Comparison of ENCODE assay signal across 9 mouse cellular contexts in genomic region chr16:38399076-38399475, GRCm38 (mm10). TPM values are rescaled to one million over a fixed set of nuclear protein-coding genes. Genes with fewer than 3 reads are reported as not detected.
A peak's percentile ranks its signal among the peaks of the same experiment; 100 is the strongest.
DNase-seq lines count a peak whose midpoint lies in the region; ATAC-seq lines count a peak whose summit lies in the region.
"Had no signal": no experiment of that assay in that cellular context is flagged by ENCODE, and none has a peak within 500 bp of the region (broad histone marks: within the 10 kb centered on the region; RNA-seq: fewer than 3 reads in every experiment).

No protein-coding gene starts in this region.

- H3K4me2 ChIP-seq in lung, embryonic 16.5 days (ENCODE audit: low read depth, low read length) = peak overlapping the region; percentile 53
- peak overlapping the region; percentile 51 for H3K4me2 ChIP-seq in forebrain, embryonic 15.5 days (replicated peaks)
- H3K4me2 ChIP-seq in liver, embryonic 15.5 days = peak overlapping the region; percentile 42
- H3K4me2 ChIP-seq in stomach, embryonic 15.5 days = peak overlapping the region; percentile 54; the same call in 1 of the 2 replicates

- no peak for ATAC-seq in lung, embryonic 16.5 days (ENCODE audit: low read depth)
- ATAC-seq in forebrain, embryonic 15.5 days (replicated peaks) = 0 out of 2 replicates have a peak, but pooled peaks have one; percentile 1
- ATAC-seq in liver, embryonic 15.5 days (ENCODE audit: insufficient read depth) = no peak
- no peak for ATAC-seq in stomach, embryonic 15.5 days (ENCODE audit: insufficient read depth, low FRiP score, low read depth)
- ATAC-seq in erythroblast, adult 5-6 weeks (replicated peaks; ENCODE audit: low FRiP score, poor library complexity, severe bottlenecking) = no peak

- H3K9me3 ChIP-seq in lung, embryonic 16.5 days (ENCODE audit: control insufficient read depth, low read length) = no peaks in the 10 kb centered on the region
- no peaks in the 10 kb centered on the region for H3K9me3 ChIP-seq in forebrain, embryonic 15.5 days
- H3K9me3 ChIP-seq in liver, embryonic 15.5 days (replicated peaks) = no peaks in the 10 kb centered on the region
- no peaks in the 10 kb centered on the region for H3K9me3 ChIP-seq in stomach, embryonic 15.5 days

- 69% methylated on average over 3 of the region's 3 CpGs for WGBS in lung, embryonic 16.5 days
- WGBS in forebrain, embryonic 15.5 days = 70% methylated on average over 3 of the region's 3 CpGs
- 22% methylated on average over 3 of the region's 3 CpGs for WGBS in liver, embryonic 15.5 days (ENCODE audit: insufficient replicate concordance)
- 65% methylated on average over 3 of the region's 3 CpGs for WGBS in stomach, embryonic 15.5 days

- no peaks in the 10 kb centered on the region for H3K36me3 ChIP-seq in lung, embryonic 16.5 days (ENCODE audit: control insufficient read depth, insufficient read depth, low read length)
- H3K36me3 ChIP-seq in forebrain, embryonic 15.5 days = no peaks in the 10 kb centered on the region
- H3K36me3 ChIP-seq in liver, embryonic 15.5 days (replicated peaks) = no peaks in the 10 kb centered on the region
- no peaks in the 10 kb centered on the region for H3K36me3 ChIP-seq in stomach, embryonic 15.5 days

- H3K4me3 ChIP-seq in lung, embryonic 16.5 days (ENCODE audit: low read length) = no peak overlapping the region
- H3K4me3 ChIP-seq in forebrain, embryonic 15.5 days = peak overlapping the region; percentile 30; the same call in 1 of the 2 replicates
- H3K4me3 ChIP-seq in liver, embryonic 15.5 days (replicated peaks) = no peak overlapping the region
- no peak overlapping the region for H3K4me3 ChIP-seq in stomach, embryonic 15.5 days (replicated peaks)

- H3K27ac ChIP-seq in lung, embryonic 16.5 days (ENCODE audit: low read length) = no peak overlapping the region; the same call in 1 of the 2 replicates
- H3K27ac ChIP-seq in forebrain, embryonic 15.5 days (replicated peaks) = no peak overlapping the region
- peak overlapping the region; percentile 72 for H3K27ac ChIP-seq in liver, embryonic 15.5 days (replicated peaks)
- H3K27ac ChIP-seq in stomach, embryonic 15.5 days = no peak overlapping the region

- H3K27me3 ChIP-seq in lung, embryonic 16.5 days (ENCODE audit: control insufficient read depth, insufficient read depth, low read depth, low read length) = no peaks in the 10 kb centered on the region
- H3K27me3 ChIP-seq in forebrain, embryonic 15.5 days = no peaks in the 10 kb centered on the region
- H3K27me3 ChIP-seq in liver, embryonic 15.5 days = no peaks in the 10 kb centered on the region
- H3K27me3 ChIP-seq in stomach, embryonic 15.5 days (replicated peaks) = no peaks in the 10 kb centered on the region

- no peak overlapping the region for H3K9ac ChIP-seq in lung, embryonic 16.5 days (ENCODE audit: low read length)
- H3K9ac ChIP-seq in forebrain, embryonic 15.5 days (replicated peaks) = peak overlapping the region; percentile 42; the same call in 1 of the 2 replicates
- no peak overlapping the region for H3K9ac ChIP-seq in liver, embryonic 15.5 days
- no peak overlapping the region for H3K9ac ChIP-seq in stomach, embryonic 15.5 days

- peaks cover 11% of the 10 kb centered on the region for H3K4me1 ChIP-seq in lung, embryonic 16.5 days (replicated peaks; ENCODE audit: control insufficient read depth, insufficient read depth, low read length)
- peaks cover 8% of the 10 kb centered on the region for H3K4me1 ChIP-seq in forebrain, embryonic 15.5 days
- peaks cover 42% of the 10 kb centered on the region for H3K4me1 ChIP-seq in liver, embryonic 15.5 days (replicated peaks)
- peaks cover 12% of the 10 kb centered on the region for H3K4me1 ChIP-seq in stomach, embryonic 15.5 days

- DNase-seq in lung, adult 18-20 months = no peak
- DNase-seq in B cell, adult 2 months = no peak

RNA-seq across cellular contexts. Expression of gene Pla1a, which starts 33.9 kb away (rescaled TPM):
- polyA plus RNA-seq in lung, embryonic 16.5 days (2015; fragmentation: Nextera tagmentation; extraction: Ambion mirVana) = 0.31 and 1.3 TPM in 2 replicates
- 0.34 and 0.41 TPM in 2 replicates for polyA plus RNA-seq in forebrain, embryonic 15.5 days (2015; fragmentation: Nextera tagmentation; extraction: Ambion mirVana)
- 27.2 and 30.5 TPM in 2 replicates for polyA plus RNA-seq in liver, embryonic 15.5 days (2015; fragmentation: Nextera tagmentation; extraction: Ambion mirVana)
- polyA plus RNA-seq in stomach, embryonic 15.5 days (2015; fragmentation: Nextera tagmentation; extraction: Ambion mirVana) = 3.2 and 5.8 TPM in 2 replicates
- 3.7 TPM in 1 of 2 replicates, not detected in the other for total RNA-seq in erythroblast, adult 5-6 weeks (2015; ENCODE audit: low replicate concordance)
- 0.28 TPM in 1 of 2 replicates, not detected in the other for total RNA-seq in erythroblast, adult 5-6 weeks (2017; ENCODE audit: low replicate concordance)

RNA-seq across cellular contexts. Expression of gene Popdc2, which starts 37.1 kb away (rescaled TPM):
- polyA plus RNA-seq in lung, embryonic 16.5 days (2015; fragmentation: Nextera tagmentation; extraction: Ambion mirVana) = 8.9 and 9.1 TPM in 2 replicates
- polyA plus RNA-seq in forebrain, embryonic 15.5 days (2015; fragmentation: Nextera tagmentation; extraction: Ambion mirVana) = 0.22 and 0.42 TPM in 2 replicates
- polyA plus RNA-seq in liver, embryonic 15.5 days (2015; fragmentation: Nextera tagmentation; extraction: Ambion mirVana) = 22.8 and 23.6 TPM in 2 replicates
- 9.9 and 13.7 TPM in 2 replicates for polyA plus RNA-seq in stomach, embryonic 15.5 days (2015; fragmentation: Nextera tagmentation; extraction: Ambion mirVana)
- 24.9 and 26.5 TPM in 2 replicates for total RNA-seq in erythroblast, adult 5-6 weeks (2015; ENCODE audit: low replicate concordance)
- total RNA-seq in erythroblast, adult 5-6 weeks (2017; ENCODE audit: low replicate concordance) = 6.2 and 14.2 TPM in 2 replicates

RNA-seq across cellular contexts. Expression of gene Gm21987, which starts 52.2 kb away (rescaled TPM):
- polyA plus RNA-seq in lung, embryonic 16.5 days (2015; fragmentation: Nextera tagmentation; extraction: Ambion mirVana) = 0.55 TPM in 1 of 2 replicates, not detected in the other
- polyA plus RNA-seq in forebrain, embryonic 15.5 days (2015; fragmentation: Nextera tagmentation; extraction: Ambion mirVana) = not detected in 2 replicates
- not detected in 2 replicates for polyA plus RNA-seq in liver, embryonic 15.5 days (2015; fragmentation: Nextera tagmentation; extraction: Ambion mirVana)
- polyA plus RNA-seq in stomach, embryonic 15.5 days (2015; fragmentation: Nextera tagmentation; extraction: Ambion mirVana) = not detected in 2 replicates
- not detected in 2 replicates for total RNA-seq in erythroblast, adult 5-6 weeks (2015; ENCODE audit: low replicate concordance)
- total RNA-seq in erythroblast, adult 5-6 weeks (2017; ENCODE audit: low replicate concordance) = not detected in 2 replicates
- total RNA-seq: left cerebral cortex, adult 2 months had no signal
- polyA plus RNA-seq: adrenal gland, adult 2 months had no signal

RNA-seq across cellular contexts. Expression of gene Cox17, which starts 52.3 kb away (rescaled TPM):
- 142 and 143 TPM in 2 replicates for polyA plus RNA-seq in lung, embryonic 16.5 days (2015; fragmentation: Nextera tagmentation; extraction: Ambion mirVana)
- polyA plus RNA-seq in forebrain, embryonic 15.5 days (2015; fragmentation: Nextera tagmentation; extraction: Ambion mirVana) = 102 and 113 TPM in 2 replicates
- polyA plus RNA-seq in liver, embryonic 15.5 days (2015; fragmentation: Nextera tagmentation; extraction: Ambion mirVana) = 202 and 255 TPM in 2 replicates
- polyA plus RNA-seq in stomach, embryonic 15.5 days (2015; fragmentation: Nextera tagmentation; extraction: Ambion mirVana) = 181 and 190 TPM in 2 replicates
- 53.5 and 84.5 TPM in 2 replicates for total RNA-seq in erythroblast, adult 5-6 weeks (2015; ENCODE audit: low replicate concordance)
- 93.1 and 317 TPM in 2 replicates for total RNA-seq in erythroblast, adult 5-6 weeks (2017; ENCODE audit: low replicate concordance)

RNA-seq across cellular contexts. Expression of gene Adprh, which starts 53.4 kb away (rescaled TPM):
- 77.2 and 78.2 TPM in 2 replicates for polyA plus RNA-seq in lung, embryonic 16.5 days (2015; fragmentation: Nextera tagmentation; extraction: Ambion mirVana)
- polyA plus RNA-seq in forebrain, embryonic 15.5 days (2015; fragmentation: Nextera tagmentation; extraction: Ambion mirVana) = 131 and 141 TPM in 2 replicates
- 29.4 and 32.4 TPM in 2 replicates for polyA plus RNA-seq in liver, embryonic 15.5 days (2015; fragmentation: Nextera tagmentation; extraction: Ambion mirVana)
- polyA plus RNA-seq in stomach, embryonic 15.5 days (2015; fragmentation: Nextera tagmentation; extraction: Ambion mirVana) = 77.1 and 80.4 TPM in 2 replicates
- total RNA-seq in erythroblast, adult 5-6 weeks (2015; ENCODE audit: low replicate concordance) = 6.1 and 9.2 TPM in 2 replicates
- 2.2 and 4.6 TPM in 2 replicates for total RNA-seq in erythroblast, adult 5-6 weeks (2017; ENCODE audit: low replicate concordance)
